Mouse (Mus musculus) lung, adult 2 months (tissue): ENCODE results near the gene Cmtm6.

Experiments used
- CTCF ChIP-seq: fragments of 200-500 bp; IDR thresholded peaks from 2 replicates; pipeline ENCODE4 v1.5.1; 2011; ENCODE audit warnings: mild to moderate bottlenecking, low read length, control low read depth; ENCODE audit not compliant: insufficient read depth
- POLR2A ChIP-seq: fragments of 200-500 bp; IDR thresholded peaks from 2 replicates; pipeline ENCODE4 v1.6.1; 2011; ENCODE audit warnings: low read depth, mild to moderate bottlenecking, control low read depth, low read length, borderline replicate concordance; ENCODE audit errors: extremely low read depth

DNA sequence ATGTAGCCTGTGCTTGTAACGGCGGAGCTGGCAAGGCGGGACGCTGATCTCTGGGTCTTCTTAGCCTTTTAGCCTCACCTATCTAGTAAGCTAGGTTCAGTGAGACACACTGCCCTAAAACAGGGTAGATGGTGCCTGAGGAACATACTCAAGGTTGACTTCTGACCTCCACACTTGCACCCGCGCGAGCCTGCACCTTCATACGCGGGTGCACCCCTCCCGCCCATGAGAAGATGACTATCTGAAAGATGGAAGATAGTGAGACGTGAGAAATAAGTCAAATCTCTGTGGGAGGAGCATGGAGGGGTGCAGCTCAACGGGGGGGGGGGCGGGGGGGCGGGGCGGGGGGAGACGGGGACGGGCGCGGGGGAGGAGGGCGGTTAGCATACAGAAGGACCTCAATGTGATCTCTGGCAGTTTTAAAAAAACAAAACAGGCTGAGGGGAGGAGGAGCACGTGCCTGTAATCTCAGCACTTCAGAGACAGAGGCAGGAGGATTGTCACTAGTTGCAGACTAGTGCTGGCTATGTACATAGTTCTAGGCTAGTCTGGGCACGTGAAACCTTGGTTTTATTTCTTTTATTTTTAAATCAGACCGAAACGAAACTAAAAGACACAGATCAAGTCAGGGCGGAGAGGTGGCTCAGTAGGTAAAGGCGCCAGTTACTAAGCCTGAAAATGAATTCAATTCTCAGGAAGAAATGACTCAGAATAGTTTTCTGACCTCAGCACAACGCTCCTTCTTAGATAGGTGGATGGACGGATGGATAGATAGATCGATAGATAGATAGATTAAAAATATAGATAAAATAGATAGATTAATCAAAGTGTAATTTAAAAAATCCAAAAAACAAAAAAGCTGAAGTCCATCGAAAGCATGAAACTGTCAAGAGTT lies 758 bp upstream of the Cmtm6 start:
- TF ChIP-seq CTCF, result no peak
- TF ChIP-seq POLR2A, result no peak
